Mouse (Mus musculus): ENCODE results near the gene Thy1.
A peak's percentile ranks its signal among the peaks of the same experiment; 100 is the strongest.

Gene Thy1

DNA sequence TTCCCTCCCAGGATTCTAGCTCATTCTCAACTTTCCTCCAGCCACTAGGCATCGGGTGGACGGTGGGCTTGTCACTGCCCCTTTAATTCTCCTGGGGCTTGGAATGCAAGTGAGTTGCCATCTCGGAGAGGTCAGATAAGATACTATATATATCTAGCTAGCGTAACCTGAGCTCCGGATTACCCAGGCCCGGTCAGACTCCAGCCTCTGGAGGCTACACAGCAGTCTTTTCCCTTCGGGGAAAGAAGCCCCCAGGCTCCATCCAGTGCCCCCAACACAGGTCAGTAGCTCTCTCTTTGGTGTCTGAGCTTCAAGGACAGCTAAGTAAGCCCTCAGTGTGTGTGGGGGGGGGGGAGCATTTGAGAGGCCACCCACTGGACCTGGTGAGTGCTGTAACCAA lies 26.1 kb downstream of the Thy1 start:
- DNase-seq = peak; percentile 42

DNA sequence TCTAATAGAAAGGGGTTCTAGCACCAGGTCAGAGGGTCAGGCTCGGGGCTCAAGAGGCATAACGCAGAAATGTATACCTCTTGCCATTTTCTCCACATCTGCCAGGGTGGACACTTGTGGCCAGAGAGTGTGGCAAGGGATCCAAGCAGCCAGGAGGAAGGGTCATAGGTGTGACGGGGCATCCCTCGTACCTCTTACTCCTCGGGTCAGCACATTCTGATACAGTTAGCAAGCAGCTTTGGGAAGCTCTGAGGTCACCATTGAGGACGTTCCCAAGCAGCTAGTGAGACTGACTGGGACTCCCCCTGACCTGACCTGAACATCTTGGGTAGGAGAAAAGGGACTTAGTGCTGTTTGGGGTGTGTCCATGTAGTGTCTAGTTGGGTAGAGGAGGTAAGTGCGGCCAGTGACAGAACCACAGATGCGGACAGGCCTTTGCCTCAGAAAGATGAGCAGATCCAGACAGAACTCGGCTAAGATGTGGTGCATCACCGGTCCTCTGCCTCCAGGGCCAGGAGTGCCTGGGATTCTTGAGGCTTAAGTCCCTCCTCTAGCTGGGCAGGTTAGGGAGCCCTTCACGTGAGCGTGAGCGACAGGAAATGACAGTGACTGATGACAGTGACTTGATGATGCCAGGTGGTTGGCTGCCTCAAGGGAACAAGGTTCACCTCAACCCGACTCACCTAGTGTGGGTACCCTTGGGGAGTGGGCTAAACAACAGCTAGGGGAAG lies 27.1 kb downstream of the Thy1 start:
- DNase-seq = peak; percentile 42

DNA sequence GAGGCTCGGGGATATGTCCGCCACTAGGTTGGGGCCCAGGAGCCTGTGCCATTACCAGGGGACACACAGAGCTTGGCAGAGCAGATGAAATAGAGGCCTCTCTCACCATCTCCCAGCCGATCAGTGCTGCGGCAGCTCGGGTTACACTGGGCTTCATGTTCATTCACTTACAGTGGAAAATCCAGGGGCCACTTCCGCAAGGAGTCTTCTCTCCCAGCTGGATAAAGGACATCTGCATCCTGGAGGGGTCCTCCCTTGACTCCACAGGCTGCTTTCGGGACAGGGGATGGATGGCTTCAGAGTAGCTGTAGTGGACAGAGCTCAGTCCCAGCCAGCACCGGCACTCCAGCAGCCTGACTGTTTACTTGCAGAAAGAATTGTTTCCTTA lies 27.7 kb downstream of the Thy1 start:
- DNase-seq = no peak

- DNase-seq = peak; percentile 67
Observed at GRCm38 (mm10) chr9:44071914-44072598, 28.9 kb downstream of the Thy1 start.

GRCm38 (mm10) chr9:44072599-44072915 lies 29.4 kb downstream of the Thy1 start:
- DNase-seq = peak; percentile 67

GRCm38 (mm10) chr9:44073115-44073514 lies 29.9 kb downstream of the Thy1 start:
- DNase-seq = peak; percentile 75

GRCm38 (mm10) chr9:44074395-44075275 lies 31.5 kb downstream of the Thy1 start:
- DNase-seq = peak; percentile 72

GRCm38 (mm10) chr9:44075276-44075995 lies 32.3 kb downstream of the Thy1 start:
- DNase-seq = no peak

DNA sequence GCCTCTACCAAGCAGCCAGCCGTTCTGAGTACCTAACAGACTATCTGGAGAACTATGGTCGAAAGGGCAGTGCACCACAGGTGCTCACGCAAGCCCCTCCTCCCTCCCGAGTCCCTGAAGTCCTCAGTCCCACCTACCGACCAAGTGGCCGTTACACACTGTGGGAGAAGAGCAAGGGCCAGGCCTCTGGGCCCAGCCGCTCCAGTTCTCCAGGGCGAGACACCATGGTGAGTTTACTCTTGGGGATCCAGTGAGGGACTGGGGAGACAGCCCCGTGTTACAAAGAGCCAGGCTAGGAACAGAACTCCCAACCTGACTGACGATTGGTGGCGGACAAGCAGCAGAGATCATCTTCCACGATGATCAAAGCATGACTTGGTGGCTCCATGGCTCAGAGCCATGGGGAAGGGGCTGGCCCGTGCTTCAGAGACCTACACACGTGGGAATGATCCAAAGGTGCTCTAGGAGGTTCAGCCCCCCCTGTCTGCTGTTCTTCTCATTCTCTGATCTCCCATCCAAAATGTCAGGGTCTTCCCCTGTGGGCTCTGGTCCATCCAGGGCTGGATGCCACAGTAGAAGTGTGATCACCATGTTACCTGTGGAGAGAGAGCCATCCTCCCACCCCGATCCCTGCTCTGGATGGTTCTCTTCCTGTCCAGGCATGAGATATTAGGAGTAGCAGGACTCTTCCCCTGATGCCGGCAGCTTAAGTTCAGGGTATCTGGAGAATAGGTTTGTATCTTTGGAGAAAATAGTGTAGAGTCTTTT lies 33.0 kb downstream of the Thy1 start:
- DNase-seq = peak; percentile 73

GRCm38 (mm10) chr9:44076764-44077120 lies 33.6 kb downstream of the Thy1 start:
- peak; percentile 83 for DNase-seq

- DNase-seq = peak; percentile 52
Observed at GRCm38 (mm10) chr9:44077266-44077910, 34.2 kb downstream of the Thy1 start.

DNA sequence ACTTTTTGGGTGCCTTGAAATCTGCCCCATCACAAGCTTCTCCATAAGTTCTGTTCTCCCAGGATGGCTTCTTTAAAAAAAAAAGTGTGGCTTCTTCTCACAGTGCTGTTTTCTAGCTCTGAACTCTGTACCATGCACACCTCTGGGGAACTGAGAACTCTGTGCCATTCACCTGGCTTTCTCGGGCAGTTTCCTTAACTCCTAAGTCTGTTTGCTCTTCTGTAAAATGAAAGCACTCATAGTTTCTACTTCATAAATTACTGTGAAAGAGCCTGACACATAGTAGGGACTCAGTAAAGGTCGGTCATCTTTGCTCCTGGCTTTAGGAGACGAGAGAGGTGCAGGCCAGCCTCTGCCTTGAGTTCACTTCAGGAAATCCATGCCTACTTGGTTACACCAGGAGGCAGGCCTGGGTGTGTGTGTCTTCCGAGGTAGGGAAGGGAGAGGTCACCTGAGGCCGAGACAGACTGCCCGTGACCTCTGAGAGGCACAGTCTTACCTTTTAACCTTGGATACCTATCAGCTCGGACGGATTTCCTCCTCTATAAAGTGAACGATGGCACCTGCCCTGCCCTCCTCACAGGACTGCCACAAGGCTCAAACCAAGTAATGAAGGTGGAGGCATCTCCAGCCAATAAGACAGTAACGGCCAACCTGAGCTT lies 35.1 kb downstream of the Thy1 start:
- no peak for DNase-seq

DNA sequence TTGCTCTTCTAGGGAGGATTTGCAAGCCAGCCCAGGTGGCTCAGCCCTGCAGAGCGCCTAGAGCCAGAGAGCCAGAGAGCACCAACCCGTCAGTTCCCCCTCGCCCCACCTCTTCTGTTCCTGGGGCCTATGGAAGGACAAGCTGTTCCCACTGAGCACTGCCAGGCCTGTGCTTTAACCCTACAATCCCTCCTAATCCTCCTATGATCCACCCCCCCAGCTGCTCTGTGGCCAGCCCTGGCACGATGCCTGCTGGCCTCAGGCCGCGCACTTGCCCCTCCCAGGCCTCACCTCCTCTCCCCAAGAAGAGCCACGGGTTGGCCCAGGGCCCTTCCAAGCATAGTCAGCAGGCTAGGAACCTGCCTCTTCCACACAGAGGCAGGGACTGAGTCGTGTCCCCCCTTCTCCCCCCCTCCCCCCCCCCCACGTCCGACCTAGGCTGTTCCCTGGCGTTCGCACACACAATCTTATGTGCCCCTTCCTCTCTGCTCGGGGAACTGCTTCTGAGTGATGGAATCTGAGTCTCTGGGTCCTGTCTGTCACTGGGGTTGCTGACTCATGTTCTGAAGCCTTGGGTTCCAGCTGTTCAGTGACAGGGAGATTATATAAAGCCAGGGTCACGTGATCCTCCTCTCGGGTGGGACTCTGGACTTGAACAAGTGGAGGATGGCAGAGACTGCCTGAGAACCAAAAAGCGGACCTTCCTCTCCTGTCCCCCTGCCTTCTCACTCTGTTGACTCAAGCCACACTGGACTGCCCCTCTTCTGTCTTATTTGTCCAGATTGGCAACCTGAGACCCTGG lies 36.0 kb downstream of the Thy1 start:
- peak; percentile 99 for DNase-seq

DNA sequence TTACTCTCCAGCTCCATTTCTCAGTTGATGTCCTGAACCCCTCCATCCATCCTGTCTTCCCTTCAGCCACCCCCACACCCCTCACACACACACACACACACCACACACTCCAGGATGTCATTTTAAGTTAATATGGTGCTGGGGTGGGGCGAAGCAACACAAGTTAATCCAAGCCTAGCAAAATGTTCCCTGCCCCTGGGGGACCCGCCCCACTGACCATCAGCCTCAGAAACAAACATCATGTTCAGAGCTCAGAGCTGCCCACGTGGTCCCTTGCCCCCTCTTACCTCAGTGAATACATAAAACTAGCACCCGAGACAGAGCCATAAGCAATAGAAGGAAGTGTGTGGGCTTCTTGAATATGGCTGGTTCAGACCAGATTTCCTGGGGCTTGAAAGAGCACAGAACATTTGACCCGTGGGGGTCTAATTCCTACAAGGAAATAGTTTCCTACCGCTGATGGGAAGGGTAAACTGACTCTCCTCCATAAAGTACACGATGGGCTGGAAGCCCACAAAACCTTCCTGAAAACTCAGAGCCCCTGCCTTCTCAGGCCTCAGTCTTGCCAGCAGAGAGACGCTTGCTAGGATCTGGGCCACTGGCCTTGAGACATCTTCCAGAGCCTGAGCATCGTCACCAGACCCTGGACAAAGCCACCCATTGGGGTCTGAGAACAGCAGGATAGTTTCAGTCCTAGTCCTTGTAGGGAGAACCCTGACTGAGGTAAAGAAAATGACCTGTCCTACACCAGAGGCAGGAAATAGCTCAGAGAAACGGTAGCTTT lies 37.0 kb downstream of the Thy1 start:
- DNase-seq = peak; percentile 63

DNA sequence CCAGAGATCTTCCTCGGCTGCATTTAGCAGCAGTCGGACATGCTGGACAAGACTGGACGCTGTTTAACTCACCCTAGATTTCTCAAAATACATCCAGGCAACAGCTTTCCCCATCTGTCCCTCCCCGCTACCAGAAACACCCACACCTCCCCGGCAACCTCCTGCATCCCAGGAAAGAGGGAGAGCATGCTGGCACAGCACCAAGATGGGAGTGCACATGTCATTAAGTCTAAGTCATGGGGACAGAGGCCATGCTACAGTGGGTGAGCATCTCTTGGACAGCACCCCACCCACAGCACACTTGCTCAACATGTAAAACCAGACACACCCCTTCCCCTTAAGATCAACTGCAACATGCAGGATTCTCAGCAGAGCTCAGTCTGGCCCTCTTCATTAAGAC lies 37.8 kb downstream of the Thy1 start:
- peak; percentile 75 for DNase-seq

DNA sequence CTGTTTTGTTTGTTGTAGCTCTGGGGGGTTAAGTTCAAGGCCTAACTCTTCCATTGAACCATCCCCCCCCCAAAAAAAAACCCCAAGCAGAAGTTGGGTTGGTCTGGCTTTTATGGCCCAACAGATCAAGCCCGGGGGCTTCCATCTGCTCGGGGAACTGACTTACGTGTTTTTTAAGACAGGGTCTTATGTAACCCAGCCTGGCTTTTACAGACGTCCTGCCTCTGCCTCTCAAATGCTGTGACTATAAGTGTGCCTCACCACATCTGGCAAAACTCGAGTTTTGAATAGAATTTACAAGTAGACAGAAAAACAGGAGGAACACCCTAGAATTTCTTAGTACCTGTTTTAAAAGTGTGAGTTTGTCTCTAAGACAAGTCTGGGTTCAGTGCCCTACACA lies 38.4 kb downstream of the Thy1 start:
- DNase-seq = peak; percentile 38

DNA sequence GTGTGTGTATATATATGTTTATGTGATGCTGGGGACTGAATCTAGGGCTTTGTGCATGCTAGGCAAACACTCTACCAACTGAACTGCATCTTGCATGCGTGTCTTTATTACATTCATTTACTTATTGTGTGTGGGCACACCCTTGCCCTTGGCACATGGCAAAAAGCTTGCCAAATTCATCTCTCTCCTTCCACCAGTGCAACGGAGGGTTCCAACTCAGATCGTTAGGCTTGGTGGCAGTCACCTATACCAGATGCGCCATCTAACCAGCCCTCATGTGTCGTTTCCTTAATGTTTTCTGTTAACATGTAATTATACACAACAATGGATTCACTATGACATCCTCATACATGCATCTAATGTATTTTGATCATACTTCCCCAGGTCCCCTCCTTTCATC lies 39.1 kb downstream of the Thy1 start:
- peak; percentile 50 for DNase-seq

DNA sequence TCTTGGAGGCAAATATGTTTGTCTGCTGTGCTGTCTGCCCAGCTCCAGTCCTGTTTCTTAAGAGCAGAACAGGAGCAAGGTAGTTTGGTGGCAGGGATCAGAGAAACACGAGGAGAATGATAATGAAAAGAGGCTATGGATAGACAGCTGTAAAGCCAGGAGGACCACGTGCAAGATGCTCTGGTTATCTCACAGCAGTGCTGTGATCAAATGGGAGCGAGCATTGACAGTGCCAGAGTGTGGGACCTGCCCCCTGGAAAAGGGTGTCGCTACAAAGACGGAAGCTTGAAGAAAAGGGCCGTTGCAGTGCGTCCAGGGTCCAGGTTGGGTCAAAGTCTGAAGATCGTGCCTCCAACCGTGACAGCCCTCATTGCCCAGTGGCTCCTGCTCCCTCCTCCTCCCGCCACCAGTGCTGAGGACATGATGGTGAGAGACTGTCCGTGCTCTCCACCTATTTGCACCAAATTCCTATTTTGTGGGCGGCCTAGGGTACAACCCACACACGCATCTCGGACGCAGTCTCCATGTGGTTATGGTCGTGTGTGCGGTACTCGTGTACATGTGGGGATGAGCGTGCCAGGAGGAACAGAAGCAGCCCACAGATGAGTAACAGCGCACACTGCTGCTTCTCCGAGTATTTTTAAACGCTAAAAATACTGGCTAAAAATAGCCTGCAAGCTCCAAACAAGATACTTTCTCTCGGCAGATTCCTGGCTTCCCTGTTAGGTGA lies 40.4 kb downstream of the Thy1 start:
- peak; percentile 69 for DNase-seq

- no peak for DNase-seq
Observed at GRCm38 (mm10) chr9:44084236-44084635, 41.1 kb downstream of the Thy1 start.

Measured in cerebellum, adult 11-12 months (tissue).